Mouse (Mus musculus) spleen, postnatal 4 days (tissue): ENCODE results near the gene Smim4.

ENCODE experiments used
- DNase-seq, 2 experiments: peaks; one replicate each; pipeline ENCODE4 v3.0.0; 2022; ENCODE audit warnings: low spot score in 2 of 2

The Smim4 gene

GRCm38 (mm10) chr14:31128826-31129219 is at the start of gene Smim4:
Gene Smim4 (minus strand): TSS chr14:31128956.
- peak; percentile 95 to 96 for DNase-seq

- DNase-seq: no peak
Observed at GRCm38 (mm10) chr14:31177715-31178114, 49.0 kb upstream of the Smim4 start.

- no peak for DNase-seq
Observed at GRCm38 (mm10) chr14:31177287-31177686, 48.5 kb upstream of the Smim4 start.

GRCm38 (mm10) chr14:31173537-31173936 is 44.8 kb upstream of the Smim4 start:
- DNase-seq: no peak

- no peak for DNase-seq
Observed at GRCm38 (mm10) chr14:31172781-31173455, 44.2 kb upstream of the Smim4 start.

- no peak for DNase-seq
Observed at GRCm38 (mm10) chr14:31171821-31172220, 43.1 kb upstream of the Smim4 start.

- DNase-seq: no peak
Observed at GRCm38 (mm10) chr14:31171386-31171785, 42.6 kb upstream of the Smim4 start.

- no peak for DNase-seq
Observed at GRCm38 (mm10) chr14:31170963-31171362, 42.2 kb upstream of the Smim4 start.

GRCm38 (mm10) chr14:31169508-31169907 is 40.8 kb upstream of the Smim4 start:
- no peak for DNase-seq

- DNase-seq: no peak
Observed at GRCm38 (mm10) chr14:31168425-31168824, 39.7 kb upstream of the Smim4 start, which contains the start of gene Stab1. Gene Stab1 (minus strand): TSS chr14:31168641.

- no peak for DNase-seq
Observed at GRCm38 (mm10) chr14:31166827-31167226, 38.1 kb upstream of the Smim4 start.

GRCm38 (mm10) chr14:31165991-31166630 is 37.4 kb upstream of the Smim4 start:
- peak in 1 of 2 experiments; percentile 67 for DNase-seq

- DNase-seq: no peak
Observed at GRCm38 (mm10) chr14:31165458-31165857, 36.7 kb upstream of the Smim4 start.

- no peak for DNase-seq
Observed at GRCm38 (mm10) chr14:31165010-31165409, 36.3 kb upstream of the Smim4 start.

GRCm38 (mm10) chr14:31164067-31164466 is 35.3 kb upstream of the Smim4 start:
- no peak for DNase-seq

GRCm38 (mm10) chr14:31161638-31162037 is 32.9 kb upstream of the Smim4 start:
- no peak for DNase-seq

- no peak for DNase-seq
Observed at GRCm38 (mm10) chr14:31161191-31161590, 32.4 kb upstream of the Smim4 start.

- no peak for DNase-seq
Observed at GRCm38 (mm10) chr14:31160196-31161150, 31.7 kb upstream of the Smim4 start.

- DNase-seq: no peak
Observed at GRCm38 (mm10) chr14:31145694-31146093, 16.9 kb upstream of the Smim4 start.

GRCm38 (mm10) chr14:31141011-31141410 is 12.3 kb upstream of the Smim4 start:
- DNase-seq: no peak

- no peak for DNase-seq
Observed at GRCm38 (mm10) chr14:31140141-31140540, 11.4 kb upstream of the Smim4 start.

- no peak for DNase-seq
Observed at GRCm38 (mm10) chr14:31139666-31140065, 10.9 kb upstream of the Smim4 start.
